Mouse (Mus musculus) intestine, embryonic 14.5 days (tissue): ENCODE measurements around the gene Ehmt2. TPM values are rescaled to one million over a fixed set of nuclear protein-coding genes. Genes with fewer than 3 reads are reported as not detected.
A peak's percentile ranks its signal among the peaks of the same experiment; 100 is the strongest.
"Not testable (repeated sequence)": the region's sequence is repeated elsewhere in the genome, so short reads cannot be mapped to it uniquely, and the experiment has no call there.

Experiments used
- ATAC-seq: fragments of 200-750 bp; cut with Nextera tagmentation; replicated peaks from 2 replicates; pipeline ENCODE4 v1.8.0; 2017; ENCODE audit warnings: low read depth, moderate number of reproducible peaks, moderate TSS enrichment, moderate library complexity; ENCODE audit not compliant: low FRiP score, low TSS enrichment
- DNase-seq: peaks from one replicate; pipeline ENCODE4 v3.0.0-alpha.2; 2018; ENCODE audit warnings: low spot score
- H3K27ac ChIP-seq: fragments of 300-500 bp; sonication (generic); 2 replicates; pipeline ENCODE4 v1.5.1; 2014; ENCODE audit warnings: low read depth, mild to moderate bottlenecking, control low read depth
- H3K27me3 ChIP-seq: fragments of 300-500 bp; sonication (generic); replicated peaks from 2 replicates; pipeline ENCODE4 v1.6.1; 2014; ENCODE audit warnings: low read length, control low read depth; ENCODE audit not compliant: control insufficient read depth, insufficient read depth
- H3K36me3 ChIP-seq: fragments of 300-500 bp; sonication (generic); 2 replicates; pipeline ENCODE4 v1.6.1; 2014; ENCODE audit warnings: low read length, control low read depth; ENCODE audit not compliant: control insufficient read depth, insufficient read depth
- H3K4me1 ChIP-seq: fragments of 300-500 bp; sonication (generic); replicated peaks from 2 replicates; pipeline ENCODE4 v1.6.1; 2014; ENCODE audit warnings: low read length, control low read depth, mixed read lengths; ENCODE audit not compliant: control insufficient read depth, insufficient read depth
- H3K4me2 ChIP-seq: fragments of 300-500 bp; sonication (generic); 2 replicates; pipeline ENCODE4 v1.6.1; 2014; ENCODE audit warnings: low read length
- H3K4me3 ChIP-seq: fragments of 300-500 bp; sonication (generic); 2 replicates; pipeline ENCODE4 v1.5.1; 2014; ENCODE audit warnings: low read depth, low read length, control low read depth, mixed read lengths
- H3K9ac ChIP-seq: fragments of 300-500 bp; sonication (generic); 2 replicates; pipeline ENCODE4 v1.6.1; 2014; ENCODE audit warnings: mild to moderate bottlenecking, low read length
- H3K9me3 ChIP-seq: fragments of 300-500 bp; sonication (generic); 2 replicates; pipeline ENCODE4 v1.6.1; 2016; ENCODE audit warnings: low read length, control low read depth; ENCODE audit not compliant: control insufficient read depth
- WGBS: fragments of 180-500 bp; shearing (Covaris S2); extraction: QIAGEN DNeasy Blood & Tissue Kit; methylation state at CpG from one replicate; pipeline ENCODE4 v1.1.7; 2014; 5-methylcytosine and 5-hydroxymethylcytosine counted together
- polyA plus RNA-seq: library from polyadenylated mRNA; unstranded; fragments of >200 nt; fragmentation: Nextera tagmentation; extraction: Ambion mirVana; gene quantifications from 2 replicates; pipeline ENCODE4 v1.2.1, GENCODE M21; 2014

Gene Ehmt2
- polyA plus RNA-seq, 1 experiment from 2014 or later: 73.4 TPM

DNA sequence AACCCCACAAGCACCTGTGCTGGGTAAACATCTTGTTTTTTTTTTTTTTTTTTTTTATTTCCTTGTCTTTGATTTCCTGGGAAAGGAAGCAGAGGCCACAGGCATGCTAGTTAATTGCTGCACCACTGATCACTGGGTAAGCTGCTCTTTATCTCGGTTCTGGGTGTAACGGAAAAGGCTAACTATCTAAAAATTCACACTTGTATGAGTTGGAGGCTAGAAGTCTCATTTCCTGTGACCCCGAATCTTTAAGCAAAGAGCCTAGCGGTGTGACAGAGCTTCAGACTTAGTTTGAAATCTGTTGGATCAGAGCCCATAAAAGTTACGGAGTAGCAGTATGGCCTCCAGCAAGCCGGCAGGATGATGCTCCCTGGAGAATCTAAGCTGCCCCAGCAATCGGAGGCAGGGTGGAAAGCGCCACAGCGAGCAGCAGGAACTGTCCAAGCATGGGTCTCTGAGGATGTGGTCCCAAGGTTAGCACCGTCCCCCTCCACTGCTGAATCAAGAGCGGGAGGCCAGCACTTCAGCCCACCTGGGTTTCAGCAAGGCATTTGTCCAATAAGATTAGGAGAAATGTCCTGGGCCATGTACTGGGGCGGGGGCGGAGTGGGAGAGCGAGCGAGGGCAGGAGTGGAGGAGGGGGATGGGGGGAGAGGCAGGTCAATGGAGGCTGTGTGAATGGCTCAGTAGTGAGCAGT is 43.2 kb downstream of the Ehmt2 start:
- no peak for ATAC-seq
- Histone ChIP-seq H3K9ac (peak overlapping the region; percentile 42), H3K4me2 (peak overlapping the region; percentile 54), H3K27me3 (no peaks in the 10 kb centered on the region), H3K27ac (peak overlapping the region; percentile 51), H3K4me1 (peaks cover 6% of the 10 kb centered on the region), H3K36me3 (no peaks in the 10 kb centered on the region), H3K4me3 (peak overlapping the region; percentile 22), H3K9me3 (0 out of 2 replicates have a peak, but pooled peaks cover 2% of the 10 kb centered on the region)
- 7% methylated on average over 15 of the region's 15 CpGs for WGBS
- peak; percentile 61 for DNase-seq

DNA sequence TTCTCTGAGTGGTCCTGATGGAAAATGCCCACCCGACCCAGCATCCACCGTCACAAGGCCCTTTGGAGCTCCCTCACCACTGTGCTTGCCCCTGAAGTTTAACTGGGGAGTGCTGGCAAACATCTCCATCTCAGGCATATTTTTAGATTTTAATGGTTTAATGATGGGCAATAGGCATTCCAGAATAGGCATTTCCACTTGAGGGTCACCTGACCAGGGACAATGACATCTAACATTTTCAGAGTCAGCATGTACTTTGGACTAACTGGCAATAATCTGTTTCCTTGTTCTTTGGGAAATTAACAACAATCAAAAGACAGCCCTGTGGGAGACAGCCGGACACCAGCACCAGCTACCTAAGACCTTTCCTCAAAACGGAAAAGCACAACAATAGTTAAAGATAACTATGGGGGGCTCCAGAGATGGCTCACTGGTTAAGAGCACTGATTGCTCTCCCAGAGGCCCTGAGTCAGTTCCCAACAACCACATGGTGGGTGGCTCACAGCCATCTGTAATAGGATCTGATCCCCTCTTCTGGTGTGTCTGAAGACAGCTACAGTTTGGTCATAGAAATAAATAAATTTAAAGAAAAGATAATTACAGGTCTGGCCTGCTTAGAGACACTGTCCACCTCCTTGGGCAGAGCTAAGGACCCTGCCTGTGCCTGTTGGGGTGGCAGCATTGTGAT is 45.0 kb downstream of the Ehmt2 start:
- Histone ChIP-seq H3K4me2 (no peak overlapping the region), H3K9me3 (0 out of 2 replicates have a peak, but pooled peaks cover 2% of the 10 kb centered on the region), H3K27ac (peak overlapping the region; percentile 65), H3K27me3 (no peaks in the 10 kb centered on the region), H3K4me3 (no peak overlapping the region), H3K4me1 (peaks cover 6% of the 10 kb centered on the region), H3K36me3 (no peaks in the 10 kb centered on the region), H3K9ac (no peak overlapping the region)
- 72% methylated on average over 4 of the region's 4 CpGs for WGBS
- ATAC-seq (peak; percentile 45; the same call in 1 of the 2 replicates), DNase-seq (peak; percentile 63)

DNA sequence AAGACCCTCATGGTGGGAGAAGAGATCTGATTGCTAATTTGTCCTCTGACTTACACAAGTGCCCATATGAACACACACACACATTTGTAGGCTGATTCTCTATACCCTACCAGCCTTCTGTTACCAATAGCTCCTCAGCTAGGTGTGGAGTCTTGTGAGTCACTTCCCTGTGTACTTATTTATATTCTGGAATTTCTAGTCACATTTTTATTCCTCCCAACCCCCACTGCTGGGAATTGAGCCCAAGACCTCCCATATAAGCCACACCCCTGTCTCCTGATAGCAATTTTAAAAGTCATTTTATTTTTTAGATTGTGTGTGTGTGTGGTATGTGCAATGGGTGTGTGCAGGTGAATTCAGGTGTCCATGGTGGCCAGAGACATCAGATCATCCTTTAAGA is 46.1 kb downstream of the Ehmt2 start:
- Histone ChIP-seq H3K4me2 (no peak overlapping the region), H3K9ac (no peak overlapping the region), H3K4me3 (no peak overlapping the region), H3K36me3 (no peaks in the 10 kb centered on the region; the same call in 1 of the 2 replicates), H3K27ac (no peak overlapping the region), H3K4me1 (peaks cover 6% of the 10 kb centered on the region), H3K27me3 (no peaks in the 10 kb centered on the region), H3K9me3 (0 out of 2 replicates have a peak, but pooled peaks cover 2% of the 10 kb centered on the region)
- ATAC-seq: no peak
- DNase-seq: no peak

DNA sequence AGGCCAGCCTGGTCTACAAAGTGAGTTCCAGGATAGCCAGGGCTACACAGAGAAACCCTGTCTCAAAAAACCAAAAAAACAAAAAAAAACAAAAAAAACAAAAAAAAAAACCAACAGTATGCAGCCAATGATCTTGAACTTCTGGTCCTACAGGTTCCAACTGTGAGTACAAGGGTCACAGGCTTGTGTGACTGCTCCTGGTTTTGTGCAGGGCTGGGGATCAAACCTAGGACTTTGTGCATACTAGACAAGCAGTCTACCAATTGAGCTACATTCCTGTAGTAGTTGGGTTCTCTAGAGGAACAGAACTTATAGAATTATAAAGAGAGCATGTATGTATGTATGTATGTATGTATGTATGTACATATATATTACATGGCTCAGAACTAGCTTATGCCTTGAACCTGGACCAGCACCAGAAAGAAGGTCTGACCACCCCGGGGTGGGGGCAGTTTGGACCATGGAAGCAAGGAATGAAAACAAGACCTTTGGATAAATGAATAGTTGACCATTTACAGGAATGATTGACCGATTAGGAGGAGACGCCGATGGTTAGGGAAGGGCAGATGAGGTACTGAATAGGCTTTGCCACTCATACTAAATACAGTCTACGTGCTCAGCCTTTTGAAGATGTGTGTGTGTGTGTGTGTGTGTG is 48.3 kb downstream of the Ehmt2 start:
- no peak overlapping the region for H3K9ac ChIP-seq
- 90% methylated on average over 5 of the region's 5 CpGs for WGBS
- H3K27ac ChIP-seq: no peak overlapping the region
- 0 out of 2 replicates have a peak, but pooled peaks cover 2% of the 10 kb centered on the region for H3K9me3 ChIP-seq
- no peaks in the 10 kb centered on the region for H3K27me3 ChIP-seq
- H3K4me3 ChIP-seq: no peak overlapping the region
- H3K36me3 ChIP-seq: peaks cover 21% of the 10 kb centered on the region
- no peak overlapping the region for H3K4me2 ChIP-seq
- ATAC-seq: no peak
- H3K4me1 ChIP-seq: peaks cover 8% of the 10 kb centered on the region
- no peak for DNase-seq

DNA sequence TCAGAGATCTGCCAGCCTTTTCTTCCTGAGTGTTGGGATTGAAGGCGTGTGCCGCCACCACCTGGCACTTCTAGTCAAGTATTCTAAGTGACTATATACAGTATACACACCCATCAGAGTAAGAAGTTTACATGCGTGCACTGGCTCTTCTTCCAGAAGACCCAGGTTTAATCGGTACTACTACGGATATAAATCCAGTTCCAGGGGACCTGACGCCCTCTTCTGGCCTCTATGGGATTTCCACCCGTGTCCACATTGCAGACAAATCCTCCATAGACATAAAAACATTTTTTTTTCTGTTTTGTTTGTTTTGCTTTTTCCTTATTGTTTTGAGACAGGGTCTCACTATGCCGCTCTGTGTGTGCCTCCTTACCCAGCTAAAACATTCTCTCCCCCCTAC is 49.3 kb downstream of the Ehmt2 start:
- no peaks in the 10 kb centered on the region for H3K27me3 ChIP-seq
- 27% methylated on average over 8 of the region's 8 CpGs for WGBS
- no peak for DNase-seq
- peaks cover 4% of the 10 kb centered on the region; the same call in 1 of the 2 replicates for H3K4me1 ChIP-seq
- no peak overlapping the region for H3K9ac ChIP-seq
- peaks cover 21% of the 10 kb centered on the region for H3K36me3 ChIP-seq
- ATAC-seq: no peak
- no peak overlapping the region for H3K27ac ChIP-seq
- 0 out of 2 replicates have a peak, but pooled peaks cover 2% of the 10 kb centered on the region for H3K9me3 ChIP-seq
- no peak overlapping the region for H3K4me2 ChIP-seq
- H3K4me3 ChIP-seq: no peak overlapping the region

DNA sequence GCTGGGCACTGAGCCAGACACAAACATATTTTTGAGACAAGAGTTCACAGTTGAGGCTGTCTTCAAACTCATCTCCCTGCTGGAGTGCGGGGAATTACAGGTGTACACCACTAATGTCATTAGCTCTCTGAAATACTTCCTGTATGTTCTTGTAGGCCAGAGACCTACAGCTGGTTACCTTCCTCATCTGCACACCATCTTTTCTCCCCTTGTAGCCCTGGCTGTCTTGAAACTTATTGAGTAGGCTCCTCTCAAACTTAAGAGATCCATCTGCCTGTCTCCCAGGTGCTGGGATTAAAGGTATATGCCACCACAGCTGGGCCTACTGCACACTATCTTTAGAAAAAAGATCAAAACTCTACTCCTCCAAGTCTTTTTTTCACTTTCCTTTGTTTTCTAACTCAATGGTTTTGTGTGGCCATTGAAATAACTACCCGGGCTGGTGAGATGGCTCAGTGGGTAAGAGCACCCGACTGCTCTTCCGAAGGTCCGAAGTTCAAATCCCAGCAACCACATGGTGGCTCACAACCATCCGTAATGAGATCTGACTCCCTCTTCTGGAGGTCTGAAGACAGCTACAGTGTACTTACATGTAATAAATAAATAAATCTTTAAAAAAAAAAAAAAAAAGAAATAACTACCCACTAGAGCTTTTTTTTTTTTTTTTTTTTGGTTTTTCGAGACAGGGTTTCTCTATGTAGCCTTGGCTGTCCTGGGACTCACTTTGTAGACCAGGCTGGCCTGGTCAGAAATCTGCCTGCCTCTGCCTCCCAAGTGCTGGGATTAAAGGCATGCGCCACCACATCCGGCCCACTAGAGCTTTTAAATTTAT is 50.7 kb downstream of the Ehmt2 start:
- Histone ChIP-seq H3K27ac (peak overlapping the region; percentile 96), H3K36me3 (peaks cover 21% of the 10 kb centered on the region)
- DNase-seq, ATAC-seq, H3K4me3 ChIP-seq, H3K9ac ChIP-seq, H3K9me3 ChIP-seq, H3K27me3 ChIP-seq, H3K4me2 ChIP-seq, H3K4me1 ChIP-seq: not testable (repeated sequence)
- WGBS: 66% methylated on average over 9 of the region's 9 CpGs

DNA sequence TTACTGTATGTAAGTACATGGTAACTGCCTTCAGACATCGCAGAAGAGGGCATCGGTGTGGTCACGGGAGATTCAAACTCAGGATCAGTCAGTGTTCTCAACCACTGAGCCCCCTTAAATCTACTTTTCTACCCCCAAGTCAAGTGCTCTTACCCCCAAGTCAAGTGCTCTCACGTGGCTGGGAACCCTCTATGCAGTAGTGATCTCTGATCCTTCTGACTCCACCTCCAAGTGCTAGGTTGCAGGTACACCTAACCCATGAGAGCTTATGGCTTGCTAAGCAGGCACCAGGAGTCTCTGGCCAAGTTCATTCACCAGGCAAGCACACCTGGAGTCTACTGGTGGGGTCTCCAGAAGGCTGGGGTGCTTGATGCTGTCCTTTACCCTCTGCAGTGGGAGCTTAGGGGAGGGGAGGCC is 51.3 kb downstream of the Ehmt2 start:
- Histone ChIP-seq H3K4me3 (peak overlapping the region; percentile 100; the same call in 1 of the 2 replicates), H3K27me3 (no peaks in the 10 kb centered on the region), H3K36me3 (peaks cover 21% of the 10 kb centered on the region), H3K4me2 (peak overlapping the region; percentile 91), H3K9ac (no peak overlapping the region; the same call in 1 of the 2 replicates), H3K9me3 (0 out of 2 replicates have a peak, but pooled peaks cover 2% of the 10 kb centered on the region), H3K27ac (peak overlapping the region; percentile 96), H3K4me1 (peaks cover 4% of the 10 kb centered on the region; the same call in 1 of the 2 replicates)
- 0 out of 2 replicates have a peak, but pooled peaks have one; percentile 3 for ATAC-seq
- whole genome bisulfite sequencing: 40% methylated on average over 4 of the region's 4 CpGs
- DNase-seq: peak; percentile 59
